Mouse (Mus musculus) cerebellum, adult 2 months (tissue): ENCODE data around the gene Ptgdr. TPM values are rescaled to one million over a fixed set of nuclear protein-coding genes. Genes with fewer than 3 reads are reported as not detected.
"Not testable (repeated sequence)": the region's sequence is repeated elsewhere in the genome, so short reads cannot be mapped to it uniquely, and the experiment has no call there.

Experiments
- DNase-seq, 2 experiments: peaks; one replicate each; pipeline ENCODE4 v3.0.0; 2021
- H3K27ac ChIP-seq: fragments of 200-500 bp; 2 replicates; pipeline ENCODE4 v1.5.1; 2012; ENCODE audit warnings: low read length, control low read depth, inconsistent platforms; ENCODE audit not compliant: insufficient read depth
- H3K27me3 ChIP-seq: fragments of 200-500 bp; 2 replicates; pipeline ENCODE4 v1.6.1; 2012; ENCODE audit warnings: inconsistent platforms, mild to moderate bottlenecking, low read length, moderate library complexity; ENCODE audit not compliant: control insufficient read depth, insufficient read depth
- H3K4me1 ChIP-seq: fragments of 200-500 bp; 2 replicates; pipeline ENCODE4 v1.6.1; 2011; ENCODE audit warnings: low read length; ENCODE audit not compliant: control insufficient read depth, insufficient read depth
- H3K4me3 ChIP-seq: fragments of 200-500 bp; replicated peaks from 2 replicates; pipeline ENCODE3; 2011; ENCODE audit warnings: mild to moderate bottlenecking, low read depth, low read length, control low read depth; ENCODE audit not compliant: insufficient read depth
- CTCF ChIP-seq: fragments of 200-500 bp; IDR thresholded peaks from 2 replicates; pipeline ENCODE4 v1.5.1; 2011; ENCODE audit warnings: low read depth, mild to moderate bottlenecking, control low read depth, low read length, moderate library complexity, borderline replicate concordance; ENCODE audit not compliant: insufficient read depth
- POLR2A ChIP-seq: fragments of 200-500 bp; IDR thresholded peaks from 2 replicates; pipeline ENCODE4 v1.6.1; 2011; ENCODE audit warnings: low read length, control low read depth, borderline replicate concordance; ENCODE audit not compliant: insufficient read depth
- WGBS: fragments of 180-500 bp; shearing (Covaris S2); methylation state at CpG from one replicate; pipeline ENCODE4 v1.1.7; 2018; 5-methylcytosine and 5-hydroxymethylcytosine counted together
- polyA plus RNA-seq: library from polyadenylated mRNA; depleted of rRNA; stranded (reverse); fragments of >200 nt; gene quantifications from 2 replicates; pipeline ENCODE4 v1.2.3, GENCODE M21; 2012

Ptgdr gene
- polyA plus RNA-seq, 1 experiment: 0.26 TPM

- WGBS: 71% methylated on average over 3 of the region's 3 CpGs
- no peaks in the 10 kb centered on the region; the same call in 1 of the 2 replicates for H3K27me3 ChIP-seq
- H3K4me1 ChIP-seq: no peaks in the 10 kb centered on the region; the same call in 1 of the 2 replicates
- H3K4me3 ChIP-seq: no peak overlapping the region
- TF ChIP-seq CTCF (no peak), POLR2A (no peak)
- H3K27ac ChIP-seq: no peak overlapping the region
- no peak for DNase-seq
Measured at GRCm38 (mm10) chr14:44861161-44861560, 2.0 kb upstream of the Ptgdr start.

DNA sequence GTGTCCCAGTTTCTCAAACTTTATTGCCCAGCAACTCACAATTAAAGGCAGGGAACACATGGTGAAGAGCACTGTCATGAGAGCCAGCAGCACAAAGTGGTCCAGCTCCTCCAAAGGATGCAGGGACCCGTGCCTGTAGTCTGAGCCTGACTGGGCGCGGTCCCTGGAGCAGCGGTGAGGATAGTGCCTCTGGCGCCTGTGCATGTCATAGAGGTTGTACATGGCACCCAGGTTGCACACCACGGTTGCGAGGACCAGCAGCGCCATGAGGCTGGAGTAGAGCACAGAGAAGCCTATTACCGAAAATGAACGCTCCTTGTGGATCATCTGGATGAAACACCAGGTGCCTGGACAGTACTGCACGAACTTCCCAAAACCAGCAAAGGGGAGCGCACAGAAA lies 803 bp downstream of the Ptgdr start:
- Histone ChIP-seq H3K4me1 (no peaks in the 10 kb centered on the region; the same call in 1 of the 2 replicates), H3K27ac (no peak overlapping the region), H3K27me3 (no peaks in the 10 kb centered on the region; the same call in 1 of the 2 replicates), H3K4me3 (no peak overlapping the region)
- WGBS: 21% methylated on average over 12 of the region's 12 CpGs
- no peak for TF ChIP-seq POLR2A
- no peak for TF ChIP-seq CTCF
- DNase-seq: no peak

DNA sequence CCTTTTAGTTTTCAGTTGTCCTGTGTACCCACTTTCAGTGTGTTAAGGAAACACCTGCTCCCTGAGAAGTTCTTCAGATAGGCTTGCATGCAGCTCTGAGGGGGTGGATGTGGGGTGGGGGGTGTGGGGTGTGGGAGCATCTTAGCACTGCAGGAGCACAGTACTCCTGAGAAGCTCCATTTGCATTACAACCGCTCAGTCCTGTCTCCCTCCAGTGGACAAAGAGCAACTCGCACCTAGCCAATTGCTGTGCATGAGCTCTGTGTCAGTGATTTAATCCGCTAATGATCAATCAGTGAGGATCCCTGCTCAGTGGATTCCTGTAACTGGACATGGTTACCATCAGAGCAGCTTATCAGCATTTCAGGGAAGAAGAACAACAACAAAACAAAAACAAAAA lies 8.5 kb downstream of the Ptgdr start:
- not testable (repeated sequence) for H3K27ac ChIP-seq, DNase-seq, H3K4me3 ChIP-seq, H3K27me3 ChIP-seq, H3K4me1 ChIP-seq
- 1% methylated on average over 3 of the region's 3 CpGs for WGBS

GRCm38 (mm10) chr14:44847740-44848139 lies 11.4 kb downstream of the Ptgdr start:
- 94% methylated on average over 2 of the region's 2 CpGs for WGBS
- no peak for DNase-seq
- no peaks in the 10 kb centered on the region for H3K4me1 ChIP-seq
- no peak overlapping the region for H3K27ac ChIP-seq
- H3K27me3 ChIP-seq: no peaks in the 10 kb centered on the region
- H3K4me3 ChIP-seq: no peak overlapping the region
- TF ChIP-seq POLR2A: no peak
- no peak for TF ChIP-seq CTCF

DNA sequence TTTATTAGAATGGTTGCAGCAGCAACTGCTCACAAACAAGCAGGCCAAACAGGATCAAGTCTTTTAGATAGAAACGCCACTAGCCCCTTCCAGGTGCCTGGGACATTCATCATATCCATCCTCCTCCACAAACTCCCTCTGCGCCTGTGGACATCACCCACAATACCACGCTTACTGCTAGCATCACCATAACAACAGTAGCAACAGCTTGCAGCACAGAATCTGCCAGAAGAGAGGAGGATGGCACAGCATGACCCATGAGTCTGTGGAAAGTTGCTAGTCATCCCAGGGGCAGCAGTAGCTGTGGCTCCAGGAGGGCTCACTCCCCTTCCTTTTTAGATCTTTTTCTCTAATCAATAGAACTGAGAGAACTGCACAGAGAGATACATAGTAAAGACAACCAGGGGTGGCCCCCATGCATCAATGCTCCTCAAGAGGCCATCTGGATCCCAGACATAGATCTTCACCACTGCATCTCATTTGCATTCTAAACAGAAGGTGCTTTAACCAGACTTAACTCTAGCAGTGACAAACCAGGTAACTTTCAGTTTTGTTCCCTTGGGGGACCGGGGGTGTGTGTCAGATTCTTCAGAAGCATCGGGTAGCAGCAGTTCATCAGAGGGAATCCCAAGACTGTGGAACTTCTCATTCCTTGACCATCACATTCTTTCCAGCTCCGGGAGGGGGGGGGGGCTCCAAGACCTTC lies 12.5 kb downstream of the Ptgdr start:
- TF ChIP-seq CTCF (no peak), POLR2A (no peak)
- Histone ChIP-seq H3K27ac (no peak overlapping the region), H3K4me3 (no peak overlapping the region), H3K27me3 (no peaks in the 10 kb centered on the region), H3K4me1 (no peaks in the 10 kb centered on the region)
- no peak for DNase-seq
- 45% methylated on average over 6 of the region's 6 CpGs for WGBS

DNA sequence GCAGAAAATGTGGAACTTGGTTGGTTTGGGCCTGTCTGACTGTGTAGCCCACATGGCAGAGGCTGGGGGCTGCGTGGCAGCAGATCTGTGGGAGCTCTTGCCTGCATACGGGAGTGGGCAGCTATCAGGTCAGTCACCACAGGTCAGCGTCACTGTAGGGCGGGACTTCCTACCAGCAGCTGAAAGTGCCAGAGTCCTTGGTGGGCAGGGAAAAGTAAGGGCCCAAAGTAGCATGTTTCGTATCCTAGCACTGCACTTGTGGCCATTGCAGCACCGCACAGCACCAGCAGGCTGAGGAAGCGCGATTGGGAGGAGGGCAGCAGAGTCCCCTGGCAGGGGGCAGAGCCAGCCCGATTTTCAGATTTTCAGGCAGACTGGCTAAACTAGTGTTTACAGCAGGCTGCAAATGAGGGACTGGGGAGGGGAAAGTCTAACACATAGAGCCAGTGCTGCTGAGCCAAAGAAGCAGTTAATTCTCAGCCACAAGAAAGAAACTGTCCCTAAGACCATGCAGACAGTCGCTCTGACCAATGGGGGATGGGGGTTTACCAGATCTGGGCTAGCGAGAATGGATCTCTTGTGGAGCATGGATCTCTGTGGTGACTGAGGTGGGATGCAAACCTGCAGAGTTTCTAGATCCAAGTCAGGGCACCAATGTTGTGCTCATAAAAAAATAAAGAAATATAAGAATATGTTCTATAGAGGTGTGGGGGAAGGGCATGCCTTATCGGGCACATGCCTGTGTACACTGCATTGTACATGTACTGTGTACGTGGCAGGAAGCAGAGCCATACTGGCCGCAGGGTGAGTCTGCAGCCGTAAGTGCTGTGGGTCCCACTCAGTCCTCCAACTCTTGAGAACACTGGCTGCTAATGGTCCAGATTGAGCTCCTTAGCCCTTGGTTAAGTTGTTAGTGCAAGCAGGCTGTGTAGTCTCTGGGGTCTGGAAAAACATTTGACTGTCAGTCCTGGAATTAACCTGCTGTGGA lies 15.1 kb downstream of the Ptgdr start:
- peak overlapping the region; percentile 12 for H3K4me3 ChIP-seq
- TF ChIP-seq POLR2A (no peak), CTCF (no peak)
- WGBS: 28% methylated on average over 15 of the region's 15 CpGs
- H3K27ac ChIP-seq: no peak overlapping the region
- no peak for DNase-seq
- H3K27me3 ChIP-seq: no peaks in the 10 kb centered on the region
- no peaks in the 10 kb centered on the region for H3K4me1 ChIP-seq

DNA sequence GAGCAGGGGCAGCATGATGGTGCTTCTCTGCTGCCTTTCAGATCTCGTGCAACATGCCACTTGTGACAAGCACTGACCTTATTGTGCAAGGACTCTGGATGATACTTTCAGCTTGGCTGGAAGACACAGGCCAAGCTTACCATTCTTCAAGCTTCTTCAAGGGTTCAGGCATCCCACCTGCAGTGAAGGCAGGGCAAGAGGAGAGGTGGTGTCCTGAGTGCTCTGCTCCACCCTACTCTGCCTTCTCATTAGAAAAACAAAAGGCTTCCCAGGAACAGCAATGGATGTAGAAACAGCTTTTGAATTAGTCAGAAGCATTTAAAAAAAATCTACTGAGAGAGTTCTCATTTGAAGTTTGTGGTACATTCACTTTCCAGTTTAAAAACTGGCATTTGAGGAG lies 20.5 kb downstream of the Ptgdr start:
- H3K27me3 ChIP-seq: no peaks in the 10 kb centered on the region
- DNase-seq: no peak
- no peak overlapping the region for H3K4me3 ChIP-seq
- no peak for TF ChIP-seq POLR2A
- no peak for TF ChIP-seq CTCF
- 46% methylated on average over 1 of the region's 1 CpGs for WGBS
- H3K4me1 ChIP-seq: no peaks in the 10 kb centered on the region
- H3K27ac ChIP-seq: no peak overlapping the region

DNA sequence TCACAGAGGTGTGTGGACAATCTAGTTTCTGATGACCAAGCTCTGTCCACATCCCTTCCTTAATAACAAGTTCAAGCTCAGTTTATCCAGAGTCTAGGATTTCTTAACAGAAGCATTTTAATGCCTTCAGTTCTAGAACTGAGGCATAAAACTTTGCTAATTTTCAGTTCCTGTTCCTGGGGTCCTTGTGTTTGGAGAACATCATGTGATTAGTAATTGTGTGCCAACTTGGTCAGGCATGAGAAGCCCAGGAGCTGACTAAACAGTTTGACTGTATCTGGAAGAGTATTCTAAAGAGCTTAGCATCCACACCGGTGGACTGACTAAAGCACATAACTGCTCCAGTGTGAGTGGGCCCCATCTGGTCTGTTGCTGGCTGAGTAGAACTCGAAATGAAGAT lies 24.0 kb downstream of the Ptgdr start:
- Histone ChIP-seq H3K27ac (no peak overlapping the region), H3K4me3 (no peak overlapping the region), H3K4me1 (no peaks in the 10 kb centered on the region), H3K27me3 (no peaks in the 10 kb centered on the region)
- TF ChIP-seq POLR2A (no peak), CTCF (no peak)
- no peak for DNase-seq
- WGBS: 34% methylated on average over 2 of the region's 2 CpGs

GRCm38 (mm10) chr14:44834134-44834533 lies 25.0 kb downstream of the Ptgdr start:
- H3K27ac ChIP-seq, H3K27me3 ChIP-seq, H3K4me1 ChIP-seq, DNase-seq, H3K4me3 ChIP-seq: not testable (repeated sequence)
- WGBS: 13% methylated on average over 3 of the region's 3 CpGs

GRCm38 (mm10) chr14:44833096-44833495 lies 26.1 kb downstream of the Ptgdr start:
- 86% methylated on average over 4 of the region's 4 CpGs for WGBS
- not testable (repeated sequence) for H3K27me3 ChIP-seq

More at GRCm38 (mm10) chr14:44833096-44833495, 26.1 kb downstream of the Ptgdr start:
- H3K4me3 ChIP-seq, DNase-seq, H3K27ac ChIP-seq, H3K4me1 ChIP-seq: not testable (repeated sequence)
